Mouse (Mus musculus) midbrain, embryonic 10.5 days (tissue): ENCODE data around the gene Trpc5. TPM values are rescaled to one million over a fixed set of nuclear protein-coding genes. Genes with fewer than 3 reads are reported as not detected.

Experiments
- DNase-seq: peaks from one replicate; pipeline ENCODE4 v3.0.0-alpha.2; 2017; ENCODE audit warnings: low spot score
- H3K27ac ChIP-seq: fragments of 300-500 bp; sonication (generic); replicated peaks from 2 replicates; pipeline ENCODE4 v1.5.1; 2016; ENCODE audit warnings: mild to moderate bottlenecking
- H3K27me3 ChIP-seq: fragments of 300-500 bp; sonication (generic); 2 replicates; pipeline ENCODE4 v1.6.1; 2016; ENCODE audit warnings: low read depth, mild to moderate bottlenecking; ENCODE audit not compliant: poor library complexity, severe bottlenecking
- H3K36me3 ChIP-seq: fragments of 300-500 bp; sonication (generic); 2 replicates; pipeline ENCODE4 v1.6.1; 2016; ENCODE audit warnings: mild to moderate bottlenecking, moderate library complexity
- H3K4me1 ChIP-seq: fragments of 300-500 bp; sonication (generic); 2 replicates; pipeline ENCODE4 v1.6.1; 2016
- H3K4me3 ChIP-seq: fragments of 300-500 bp; sonication (generic); 2 replicates; pipeline ENCODE4 v1.5.1; 2016; ENCODE audit warnings: mild to moderate bottlenecking, moderate library complexity
- H3K9me3 ChIP-seq: fragments of 300-500 bp; sonication (generic); replicated peaks from 2 replicates; pipeline ENCODE4 v1.6.1; 2016; ENCODE audit warnings: mild to moderate bottlenecking
- WGBS: fragments of 180-500 bp; shearing (Covaris S2); methylation state at CpG from one replicate; pipeline ENCODE4 v1.1.7; 2016; 5-methylcytosine and 5-hydroxymethylcytosine counted together
- polyA plus RNA-seq: library from polyadenylated mRNA; unstranded; fragments of >200 nt; fragmentation: Nextera tagmentation; extraction: Ambion mirVana; gene quantifications from 2 replicates; pipeline ENCODE4 v1.2.1, GENCODE M21; 2016

Gene Trpc5
- polyA plus RNA-seq = 0.12 and 0.35 TPM in 2 replicates

DNA sequence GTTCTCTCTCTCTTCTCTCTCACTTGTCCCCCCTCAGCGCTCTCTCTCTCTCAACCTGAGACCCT, at the start of gene Trpc5:
Gene Trpc5 (minus strand): TSS at position 39 of the 65 bp plus-strand sequence.
- Histone ChIP-seq H3K36me3 (no peaks in the 10 kb centered on the region), H3K27me3 (peaks cover 77% of the 10 kb centered on the region), H3K9me3 (no peaks in the 10 kb centered on the region), H3K4me1 (0 out of 2 replicates have a peak, but pooled peaks cover 15% of the 10 kb centered on the region), H3K4me3 (peak within 1 kb of the TSS; percentile 59), H3K27ac (peak within 1 kb of the TSS; percentile 55; the same call in 1 of the 2 replicates)
- 33% methylated on average over 1 of the region's 1 CpGs for WGBS
- no peak for DNase-seq

DNA sequence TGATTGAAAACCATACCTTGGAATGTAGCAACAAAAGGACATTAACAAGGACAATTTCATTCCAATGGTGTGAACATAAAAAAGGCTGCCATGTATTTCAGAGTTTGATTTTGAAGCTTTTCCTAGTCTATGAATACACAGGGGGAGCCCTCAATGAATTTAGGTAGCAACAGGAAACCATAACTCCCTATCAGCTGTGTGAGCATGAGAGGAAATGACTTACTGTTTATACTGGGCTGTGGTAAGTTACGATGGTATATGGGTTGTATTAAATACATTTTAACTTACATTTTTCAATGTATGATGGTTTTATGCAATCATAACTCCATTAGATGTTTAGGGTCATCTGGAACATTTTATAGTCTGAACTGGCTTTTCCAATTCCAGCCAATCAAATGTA, 28.4 kb upstream of the Trpc5 start:
- WGBS = 93% methylated on average over 1 of the region's 1 CpGs
- Histone ChIP-seq H3K9me3 (no peaks in the 10 kb centered on the region), H3K4me1 (no peaks in the 10 kb centered on the region)

DNA sequence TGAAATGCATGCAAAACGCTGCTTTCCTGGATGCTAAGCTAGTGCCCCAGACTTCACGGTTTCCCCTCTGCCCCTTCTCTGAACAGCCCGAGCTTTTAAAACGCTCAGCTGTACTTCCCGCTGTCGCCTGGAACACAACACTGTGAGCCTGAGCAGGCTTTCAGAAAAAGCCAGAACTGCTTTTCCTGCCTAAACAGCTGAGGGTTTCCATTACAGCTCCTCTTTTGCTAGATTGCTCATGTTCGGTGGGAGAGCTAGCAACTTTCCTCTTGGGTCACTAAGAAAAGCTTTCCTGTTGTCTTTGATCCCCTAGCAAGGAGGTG, 1.8 kb upstream of the Trpc5 start:
- peak overlapping the region; percentile 59 for H3K4me3 ChIP-seq
- no peak for DNase-seq
- 11% methylated on average over 7 of the region's 7 CpGs for WGBS

More for the DNA sequence above, 28.4 kb upstream of the Trpc5 start:
- Histone ChIP-seq H3K27ac (no peak overlapping the region), H3K27me3 (no peaks in the 10 kb centered on the region), H3K36me3 (no peaks in the 10 kb centered on the region), H3K4me3 (no peak overlapping the region)
- DNase-seq = no peak

DNA sequence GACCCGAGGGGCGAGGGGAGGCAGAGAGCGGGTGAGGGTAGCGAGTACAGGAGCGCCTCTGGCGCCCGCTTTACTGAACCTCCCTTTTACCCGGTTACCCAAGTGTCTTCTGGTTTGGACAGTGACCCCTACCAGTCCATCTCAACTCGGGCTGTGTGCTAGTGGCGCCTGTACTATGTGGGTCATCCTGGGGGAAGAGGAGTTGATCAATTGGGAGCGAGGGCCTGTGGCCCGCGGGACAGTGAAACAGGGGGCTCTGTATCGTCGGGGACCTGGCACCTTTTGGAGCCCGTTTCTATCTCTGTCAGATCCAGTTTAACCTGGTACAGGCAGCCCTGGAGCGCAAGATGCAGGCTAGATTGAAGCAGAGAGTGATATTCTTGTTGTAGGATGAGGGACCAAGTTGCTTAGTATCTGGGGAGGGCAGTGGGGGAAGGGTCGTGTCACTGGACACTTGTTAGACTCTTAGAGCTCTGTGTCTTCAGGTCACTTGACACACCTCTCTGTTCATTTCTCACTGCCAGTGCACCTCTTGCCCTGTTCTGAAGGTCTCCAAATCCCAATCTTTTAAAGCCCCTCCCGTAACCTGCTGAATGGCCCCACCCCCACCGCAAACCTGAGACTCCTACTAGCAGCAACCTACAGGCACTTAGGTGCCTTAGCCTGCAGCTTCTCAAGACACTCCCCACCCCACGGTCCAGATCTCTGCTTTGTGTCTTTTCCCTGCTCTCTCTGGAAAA, 1.3 kb upstream of the Trpc5 start:
- Histone ChIP-seq H3K9me3 (no peaks in the 10 kb centered on the region), H3K27ac (peak overlapping the region; percentile 55; the same call in 1 of the 2 replicates), H3K36me3 (no peaks in the 10 kb centered on the region), H3K4me3 (peak overlapping the region; percentile 59), H3K27me3 (peaks cover 76% of the 10 kb centered on the region), H3K4me1 (0 out of 2 replicates have a peak, but pooled peaks cover 15% of the 10 kb centered on the region)
- DNase-seq = peak; percentile 28
- WGBS = 22% methylated on average over 21 of the region's 21 CpGs

More for the DNA sequence above, 1.8 kb upstream of the Trpc5 start:
- 0 out of 2 replicates have a peak, but pooled peaks cover 15% of the 10 kb centered on the region for H3K4me1 ChIP-seq
- H3K9me3 ChIP-seq = no peaks in the 10 kb centered on the region
- H3K27ac ChIP-seq = no peak overlapping the region
- H3K36me3 ChIP-seq = no peaks in the 10 kb centered on the region
- H3K27me3 ChIP-seq = peaks cover 70% of the 10 kb centered on the region

DNA sequence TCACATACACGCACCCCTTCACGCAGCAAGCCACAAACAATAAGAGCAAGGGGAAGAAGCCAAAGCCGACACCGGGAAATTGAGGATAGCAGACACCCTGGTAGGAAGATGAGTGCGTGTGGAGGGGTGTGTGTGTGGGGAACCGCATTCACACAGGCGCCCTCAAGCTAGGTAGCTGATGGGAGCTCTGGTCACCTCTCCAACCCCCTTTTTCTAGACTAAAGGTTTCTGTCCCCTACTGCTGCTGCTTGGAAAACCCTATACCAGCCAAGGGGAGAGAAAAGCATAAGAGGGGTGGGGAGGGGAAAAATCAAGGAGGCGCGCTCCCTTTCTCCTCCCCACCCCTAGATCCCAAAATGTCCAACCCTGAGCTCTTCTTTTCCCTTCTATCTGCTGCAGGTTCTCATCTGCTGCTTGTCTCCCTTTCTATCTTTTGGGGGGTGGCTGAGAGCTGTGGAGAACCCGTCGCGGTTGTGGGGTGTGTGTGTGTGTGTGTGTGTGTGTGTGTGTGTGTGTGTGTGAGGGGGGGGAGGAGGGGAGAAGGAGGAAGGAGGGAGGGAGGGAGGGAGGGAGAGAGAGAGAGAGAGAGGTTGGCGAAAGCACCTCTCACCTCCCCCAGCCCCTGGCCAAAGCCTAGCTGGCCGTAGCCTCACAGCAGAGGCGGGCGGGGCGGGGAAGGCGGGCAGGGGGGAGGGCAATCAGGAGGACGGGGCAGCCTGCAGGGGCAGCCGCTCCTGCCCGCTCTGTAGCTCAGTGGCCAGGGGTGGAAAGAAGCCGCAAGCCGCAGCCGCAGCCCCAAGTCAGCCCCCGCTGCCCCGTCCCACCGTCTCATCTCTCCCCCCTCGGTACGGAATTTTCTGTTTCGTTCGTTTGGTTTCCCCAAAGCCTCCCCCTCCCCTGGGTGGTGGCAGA, 483 bp upstream of the Trpc5 start, which contains the start of gene Rtl4:
Gene Rtl4 (plus strand): TSS at position 701 of the 912 bp plus-strand sequence.
- 26% methylated on average over 24 of the region's 31 CpGs for WGBS
- peaks cover 77% of the 10 kb centered on the region for H3K27me3 ChIP-seq
- peak within 1 kb of the TSS; percentile 59 for H3K4me3 ChIP-seq
- H3K27ac ChIP-seq = peak within 1 kb of the TSS; percentile 55; the same call in 1 of the 2 replicates
- no peaks in the 10 kb centered on the region for H3K9me3 ChIP-seq
- H3K4me1 ChIP-seq = 0 out of 2 replicates have a peak, but pooled peaks cover 15% of the 10 kb centered on the region
- peak; percentile 14 for DNase-seq
- no peaks in the 10 kb centered on the region for H3K36me3 ChIP-seq

DNA sequence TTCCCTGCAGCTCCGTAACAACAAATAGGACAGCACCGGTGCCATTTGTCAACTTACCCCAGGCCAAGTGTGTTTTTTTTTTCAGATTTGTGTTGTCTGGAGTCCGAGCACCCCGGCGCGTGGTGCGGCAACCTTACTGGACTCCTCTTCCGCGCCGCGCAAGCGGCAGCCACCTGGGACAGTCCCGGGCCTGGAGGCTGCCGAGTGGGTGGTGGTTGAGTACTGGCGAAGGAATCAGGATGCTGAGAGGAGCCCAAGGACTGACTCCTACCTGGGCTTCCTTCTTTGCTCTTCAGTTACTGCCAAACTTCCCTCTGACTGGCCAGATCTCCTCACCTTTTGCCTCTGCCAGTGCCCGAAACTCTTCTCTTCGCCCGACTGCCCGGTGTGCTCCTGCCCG, 238 bp downstream of the Trpc5 start:
- 0 out of 2 replicates have a peak, but pooled peaks cover 15% of the 10 kb centered on the region for H3K4me1 ChIP-seq
- H3K27me3 ChIP-seq = peaks cover 77% of the 10 kb centered on the region
- no peak for DNase-seq
- WGBS = 34% methylated on average over 20 of the region's 20 CpGs
- no peak overlapping the region for H3K27ac ChIP-seq
- H3K9me3 ChIP-seq = no peaks in the 10 kb centered on the region
- no peaks in the 10 kb centered on the region for H3K36me3 ChIP-seq
- peak overlapping the region; percentile 59 for H3K4me3 ChIP-seq

DNA sequence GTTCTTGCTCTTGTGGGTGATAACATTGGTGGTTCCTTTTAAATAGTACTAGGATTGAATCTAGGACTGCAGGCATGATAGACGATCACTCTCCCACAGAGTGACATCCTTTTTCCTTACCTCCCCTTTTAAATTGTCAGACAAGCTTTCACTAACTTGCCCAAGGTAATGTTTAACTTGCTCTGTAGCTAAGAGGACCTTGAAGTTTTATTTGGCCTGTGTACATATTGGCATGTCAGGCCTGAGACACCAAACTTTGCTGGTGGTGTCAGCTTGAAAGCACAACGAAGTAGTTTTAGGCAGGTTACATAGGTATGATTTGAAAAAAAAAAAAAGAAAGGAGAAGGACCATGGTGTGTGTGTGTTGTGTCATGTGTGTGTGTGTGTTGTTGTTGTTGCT, 35.8 kb downstream of the Trpc5 start:
- no peak overlapping the region for H3K27ac ChIP-seq
- DNase-seq = no peak
- H3K9me3 ChIP-seq = no peaks in the 10 kb centered on the region
- H3K36me3 ChIP-seq = no peaks in the 10 kb centered on the region
- WGBS = 81% methylated on average over 2 of the region's 2 CpGs
- H3K4me3 ChIP-seq = no peak overlapping the region
- H3K4me1 ChIP-seq = no peaks in the 10 kb centered on the region
- H3K27me3 ChIP-seq = peaks cover 27% of the 10 kb centered on the region; the same call in 1 of the 2 replicates

DNA sequence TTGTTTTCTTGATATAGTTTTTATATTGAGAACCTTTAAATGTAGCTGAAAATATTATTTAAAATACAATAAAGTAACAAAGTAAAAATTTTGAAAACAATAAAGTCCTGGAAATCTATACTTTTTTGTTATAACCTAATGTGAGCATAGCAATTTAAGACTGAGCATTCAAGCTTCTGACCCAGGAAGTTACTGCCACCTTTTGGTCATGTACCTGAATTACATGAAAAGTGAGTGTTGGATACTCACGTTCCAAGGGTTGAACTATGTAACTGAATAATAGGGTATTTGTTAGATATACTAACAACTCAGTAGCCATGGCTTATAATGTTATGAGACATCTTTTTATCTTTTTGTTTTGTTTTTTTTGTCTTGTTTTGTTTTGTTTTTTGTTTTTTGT, 42.6 kb downstream of the Trpc5 start:
- no peak overlapping the region for H3K27ac ChIP-seq
- DNase-seq = no peak
- H3K9me3 ChIP-seq = no peaks in the 10 kb centered on the region
- WGBS = 37% methylated on average over 1 of the region's 1 CpGs
- no peaks in the 10 kb centered on the region for H3K27me3 ChIP-seq
- no peaks in the 10 kb centered on the region for H3K4me1 ChIP-seq
- no peak overlapping the region for H3K4me3 ChIP-seq
- no peaks in the 10 kb centered on the region for H3K36me3 ChIP-seq

DNA sequence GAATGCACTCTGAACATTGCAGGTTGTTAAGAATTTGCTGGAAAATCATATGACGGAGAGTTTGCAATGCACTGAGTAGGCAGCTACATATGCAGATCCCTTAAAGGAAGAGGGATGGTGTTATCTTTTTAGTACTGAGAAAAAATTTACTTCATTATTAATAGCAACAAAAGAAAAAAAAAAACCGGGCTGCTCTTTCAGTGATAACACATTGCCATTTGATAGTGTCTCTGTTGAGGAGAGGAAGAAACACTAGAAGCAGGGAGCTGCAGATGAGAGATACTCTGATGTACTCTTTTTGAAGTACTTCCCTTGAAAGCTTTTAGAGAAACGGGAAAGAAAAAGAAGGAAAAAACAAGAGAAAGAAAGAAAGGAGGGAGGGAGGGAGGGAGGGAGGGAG, 43.2 kb downstream of the Trpc5 start:
- Histone ChIP-seq H3K27ac (no peak overlapping the region), H3K27me3 (no peaks in the 10 kb centered on the region), H3K4me3 (no peak overlapping the region), H3K9me3 (no peaks in the 10 kb centered on the region), H3K36me3 (no peaks in the 10 kb centered on the region), H3K4me1 (no peaks in the 10 kb centered on the region)
- no peak for DNase-seq
- 74% methylated on average over 2 of the region's 3 CpGs for WGBS

DNA sequence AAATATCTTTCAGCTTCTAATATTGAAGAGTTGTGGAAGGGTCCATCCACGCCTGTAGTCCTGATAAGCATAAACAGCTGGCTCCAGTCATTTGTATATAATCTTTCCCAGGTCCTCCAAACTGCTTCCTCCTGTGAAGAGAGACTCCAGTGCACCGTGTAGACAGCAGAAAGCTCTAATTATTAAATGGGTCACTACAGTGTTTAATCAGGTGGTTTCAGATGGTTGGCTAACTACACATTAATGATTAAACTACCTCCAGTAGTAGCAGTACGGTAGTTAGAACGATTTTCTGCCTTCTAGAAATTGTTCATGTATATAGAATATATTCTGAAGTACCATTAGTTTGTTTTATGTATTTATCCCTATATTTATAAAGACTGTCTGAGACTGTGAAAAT, 75.2 kb downstream of the Trpc5 start:
- Histone ChIP-seq H3K27ac (no peak overlapping the region), H3K36me3 (no peaks in the 10 kb centered on the region)

DNA sequence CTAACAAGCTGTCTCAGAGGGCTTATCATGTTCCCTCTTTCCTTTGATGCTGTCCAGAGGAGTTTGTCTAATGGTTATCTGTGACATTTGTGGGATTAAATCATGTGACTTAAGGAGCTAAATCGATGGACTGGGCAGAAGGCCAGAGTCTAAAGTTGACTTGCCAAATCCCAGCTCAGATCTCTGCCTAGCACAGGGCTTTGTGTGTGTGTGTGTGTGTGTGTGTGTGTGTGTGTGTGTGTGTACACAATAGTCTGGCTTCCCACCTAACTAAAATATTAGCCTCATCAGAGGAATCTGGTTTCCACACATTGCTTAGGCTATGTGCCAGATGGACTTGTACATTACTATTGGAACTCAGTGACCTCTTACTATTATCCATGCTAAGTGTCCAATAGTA, 151.5 kb downstream of the Trpc5 start:
- WGBS = 82% methylated on average over 1 of the region's 1 CpGs
- no peak for DNase-seq
- Histone ChIP-seq H3K4me3 (no peak overlapping the region), H3K36me3 (no peaks in the 10 kb centered on the region), H3K9me3 (no peaks in the 10 kb centered on the region), H3K27ac (no peak overlapping the region), H3K27me3 (peaks cover 3% of the 10 kb centered on the region), H3K4me1 (no peaks in the 10 kb centered on the region)

More for the DNA sequence above, 75.2 kb downstream of the Trpc5 start:
- Histone ChIP-seq H3K4me1 (no peaks in the 10 kb centered on the region), H3K4me3 (no peak overlapping the region), H3K27me3 (peaks cover 6% of the 10 kb centered on the region; the same call in 1 of the 2 replicates), H3K9me3 (no peaks in the 10 kb centered on the region)
- no peak for DNase-seq
- WGBS = 87% methylated on average over 4 of the region's 4 CpGs

DNA sequence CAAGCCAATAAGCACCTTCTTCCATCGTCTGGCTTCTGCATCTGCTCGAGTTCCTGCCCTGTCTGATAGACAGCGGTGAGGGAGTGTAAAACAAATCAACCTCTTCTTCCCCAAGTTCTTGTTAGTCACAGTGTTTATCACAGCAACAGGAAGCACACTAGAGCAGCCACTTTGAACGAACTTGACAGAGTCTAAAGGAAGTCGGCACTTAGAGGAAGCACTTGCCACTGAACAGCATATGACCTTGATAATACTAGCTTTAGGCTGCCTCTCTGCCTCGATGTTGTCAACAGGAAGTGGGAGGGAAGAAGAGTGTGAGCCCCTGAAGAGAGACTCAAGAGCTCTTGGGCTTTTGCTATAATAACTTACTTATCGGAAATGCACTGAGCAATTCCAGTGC, 161.9 kb downstream of the Trpc5 start:
- peaks cover 37% of the 10 kb centered on the region for H3K27me3 ChIP-seq
- H3K9me3 ChIP-seq = no peaks in the 10 kb centered on the region
- no peak for DNase-seq
- WGBS = 85% methylated on average over 7 of the region's 7 CpGs
- H3K36me3 ChIP-seq = no peaks in the 10 kb centered on the region
- H3K4me3 ChIP-seq = no peak overlapping the region
- no peak overlapping the region for H3K27ac ChIP-seq
- H3K4me1 ChIP-seq = no peaks in the 10 kb centered on the region

DNA sequence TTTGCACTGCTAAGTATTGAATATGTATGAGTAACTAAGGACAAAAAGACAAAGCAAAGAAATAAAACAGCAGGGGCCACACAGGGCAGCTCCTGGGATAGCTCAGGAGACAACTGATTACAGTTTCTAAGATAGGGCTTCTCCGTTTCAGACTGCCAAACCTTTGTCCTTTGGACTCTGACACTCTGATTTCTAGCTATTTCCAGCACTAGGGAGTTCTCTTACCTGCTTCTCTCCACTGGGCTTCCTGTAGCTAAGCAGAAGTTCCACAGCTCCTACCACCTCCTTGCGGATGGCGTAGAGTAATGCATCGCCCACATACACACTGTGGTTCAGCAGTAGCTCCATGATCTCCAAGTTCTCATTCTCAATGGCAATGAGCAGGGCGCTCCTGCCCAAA, 164.7 kb downstream of the Trpc5 start:
- Histone ChIP-seq H3K36me3 (no peaks in the 10 kb centered on the region), H3K27ac (no peak overlapping the region), H3K4me1 (no peaks in the 10 kb centered on the region), H3K4me3 (no peak overlapping the region), H3K9me3 (no peaks in the 10 kb centered on the region), H3K27me3 (peaks cover 46% of the 10 kb centered on the region)
- no peak for DNase-seq
- WGBS = 84% methylated on average over 5 of the region's 5 CpGs
